Mouse (Mus musculus): ENCODE data around the gene Csnk1g2.

The Csnk1g2 gene

GRCm38 (mm10) chr10:80682003-80682402 lies 59.4 kb downstream of the Csnk1g2 start:
- DNase-seq = no peak

GRCm38 (mm10) chr10:80683647-80684046 lies 61.0 kb downstream of the Csnk1g2 start:
- DNase-seq = no peak

- peak; percentile 87 for DNase-seq
These were observed 61.6 kb downstream of the Csnk1g2 start for GRCm38 (mm10) chr10:80684214-80684613.

DNA sequence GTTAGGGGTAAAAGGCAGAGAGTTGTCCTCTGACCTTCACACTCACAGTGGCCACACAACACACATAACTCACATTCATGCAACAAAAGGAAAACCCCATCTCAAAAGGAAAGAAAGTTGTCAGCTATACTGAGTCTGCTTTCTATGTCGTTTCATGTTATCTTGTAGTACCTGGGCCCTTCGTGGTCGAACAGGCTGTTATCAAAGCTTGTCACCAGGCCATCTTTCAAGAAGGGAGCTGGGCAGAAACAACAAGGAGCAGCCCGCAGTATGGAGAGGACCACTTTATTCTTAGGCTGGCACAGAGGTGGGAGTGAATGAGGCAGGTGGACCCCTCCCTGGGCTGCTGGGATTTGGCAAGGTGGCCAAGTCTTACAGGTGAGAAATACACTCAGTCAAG lies 62.3 kb downstream of the Csnk1g2 start:
- peak; percentile 78 for DNase-seq

DNA sequence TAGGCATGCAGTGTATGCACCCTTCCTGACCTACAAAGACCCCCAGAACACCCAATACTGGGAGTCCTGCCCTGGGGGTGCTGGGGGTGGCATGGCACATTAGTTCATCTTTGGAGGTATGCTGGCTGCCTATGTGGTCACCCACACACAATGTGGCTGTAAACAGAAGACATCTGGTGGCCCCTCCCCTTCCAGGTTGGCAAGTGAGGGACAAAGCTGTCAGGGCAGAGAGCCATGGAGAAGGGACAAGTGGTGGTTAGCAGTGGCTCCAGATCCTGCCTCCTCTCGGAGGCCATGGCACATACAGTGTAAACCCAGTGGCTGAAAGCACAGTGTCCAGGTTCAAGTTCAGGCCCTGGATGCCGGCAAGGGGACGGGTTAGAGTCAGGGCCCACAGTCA lies 64.0 kb downstream of the Csnk1g2 start:
- DNase-seq = no peak

DNA sequence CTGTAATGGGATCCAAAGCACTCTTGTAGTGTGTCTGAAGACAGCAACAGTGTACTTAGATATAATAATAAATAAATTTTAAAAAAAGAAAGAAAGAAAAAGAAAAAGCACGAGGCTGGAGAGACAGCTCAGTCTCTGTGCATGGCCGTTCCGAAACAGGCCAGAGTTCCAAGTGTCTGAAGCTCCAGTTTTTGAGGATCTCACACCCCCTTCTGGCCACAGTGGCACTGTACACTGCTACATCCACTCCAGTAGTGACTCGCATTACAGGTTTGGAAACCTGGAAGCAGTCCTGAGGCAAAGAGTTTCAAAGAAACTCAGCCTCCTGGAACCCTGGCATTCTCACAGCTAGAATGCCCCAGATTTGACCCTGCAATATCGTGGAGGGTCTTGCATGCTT lies 65.2 kb downstream of the Csnk1g2 start:
- peak; percentile 79 for DNase-seq
